Mouse (Mus musculus) lung, embryonic 14.5 days (tissue): Measurements from ENCODE around the gene Tmem240. TPM values are rescaled to one million over a fixed set of nuclear protein-coding genes. Genes with fewer than 3 reads are reported as not detected.

Experiments used
- ATAC-seq: fragments of 200-750 bp; cut with Nextera tagmentation; 2 replicates; pipeline ENCODE4 v1.8.0; 2017; ENCODE audit warnings: mild to moderate bottlenecking, moderate TSS enrichment, moderate library complexity; ENCODE audit not compliant: insufficient read depth
- DNase-seq: peaks from one replicate; pipeline ENCODE4 v3.0.0-alpha.2; 2015
- H3K27ac ChIP-seq: fragments of 300-500 bp; sonication (generic); 2 replicates; pipeline ENCODE4 v1.5.1; 2014; ENCODE audit warnings: low read depth, mild to moderate bottlenecking, moderate library complexity
- H3K27me3 ChIP-seq: fragments of 300-500 bp; sonication (generic); 2 replicates; pipeline ENCODE4 v1.6.1; 2014; ENCODE audit warnings: low read length, control low read depth; ENCODE audit not compliant: insufficient read depth
- H3K36me3 ChIP-seq: fragments of 300-500 bp; sonication (generic); 2 replicates; pipeline ENCODE4 v1.6.1; 2014; ENCODE audit warnings: control low read depth; ENCODE audit not compliant: insufficient read depth
- H3K4me1 ChIP-seq: fragments of 300-500 bp; sonication (generic); 2 replicates; pipeline ENCODE4 v1.6.1; 2014; ENCODE audit warnings: antibody characterized with exemption, control low read depth; ENCODE audit not compliant: insufficient read depth
- H3K4me2 ChIP-seq: fragments of 300-500 bp; sonication (generic); 2 replicates; pipeline ENCODE4 v1.6.1; 2014; ENCODE audit warnings: mild to moderate bottlenecking
- H3K4me3 ChIP-seq: fragments of 300-500 bp; sonication (generic); 2 replicates; pipeline ENCODE4 v1.5.1; 2014; ENCODE audit warnings: low read depth, low read length
- H3K9ac ChIP-seq: fragments of 300-500 bp; sonication (generic); 2 replicates; pipeline ENCODE4 v1.6.1; 2014
- H3K9me3 ChIP-seq: fragments of 300-500 bp; sonication (generic); 2 replicates; pipeline ENCODE4 v1.6.1; 2016; ENCODE audit warnings: low read depth, low read length, control low read depth
- CTCF ChIP-seq: IDR thresholded peaks from 2 replicates; pipeline ENCODE4 v1.5.1; 2016; ENCODE audit warnings: antibody characterized with exemption, low read depth
- WGBS: fragments of 180-500 bp; shearing (Covaris S2); extraction: QIAGEN DNeasy Blood & Tissue Kit; methylation state at CpG from one replicate; pipeline ENCODE4 v1.1.7; 2014; 5-methylcytosine and 5-hydroxymethylcytosine counted together
- polyA plus RNA-seq: library from polyadenylated mRNA; unstranded; fragments of >200 nt; fragmentation: Nextera tagmentation; extraction: Ambion mirVana; gene quantifications from 2 replicates; pipeline ENCODE4 v1.2.1, GENCODE M21; 2014

Tmem240 gene
- polyA plus RNA-seq, 1 experiment from 2014 or later = 0.86 TPM

DNA sequence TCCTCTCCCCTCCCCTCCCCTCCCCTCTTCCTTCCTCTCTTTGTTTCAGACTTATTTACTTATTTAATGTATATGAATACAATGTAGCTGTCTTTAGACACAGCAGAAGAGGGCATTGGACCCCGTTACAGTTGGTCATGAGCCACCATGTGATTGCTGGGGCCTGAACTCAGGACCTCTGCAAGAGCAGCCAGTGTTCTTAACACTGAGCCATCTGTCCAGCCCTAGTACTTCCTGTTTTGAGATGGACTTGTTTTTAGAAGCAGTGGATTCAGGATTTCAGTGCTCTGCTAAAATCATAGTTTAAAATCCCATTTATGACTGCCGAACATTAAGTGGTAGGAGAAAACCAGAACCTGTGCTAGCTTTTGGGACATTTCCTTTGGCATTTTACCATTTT, 26.0 kb upstream of the Tmem240 start:
- Histone ChIP-seq H3K4me2 (0 out of 2 replicates have a peak overlapping the region, but pooled peaks have one; percentile 7), H3K4me1 (peaks cover 5% of the 10 kb centered on the region; the same call in 1 of the 2 replicates), H3K4me3 (no peak overlapping the region), H3K9ac (no peak overlapping the region), H3K9me3 (no peaks in the 10 kb centered on the region), H3K36me3 (no peaks in the 10 kb centered on the region), H3K27me3 (no peaks in the 10 kb centered on the region), H3K27ac (no peak overlapping the region)
- peak; percentile 9 for DNase-seq
- 68% methylated on average over 2 of the region's 2 CpGs for WGBS
- no peak for TF ChIP-seq CTCF
- no peak for ATAC-seq

- no peak for TF ChIP-seq CTCF
- Histone ChIP-seq H3K36me3 (no peaks in the 10 kb centered on the region), H3K9ac (no peak overlapping the region), H3K9me3 (no peaks in the 10 kb centered on the region), H3K27ac (no peak overlapping the region), H3K27me3 (no peaks in the 10 kb centered on the region), H3K4me2 (0 out of 2 replicates have a peak overlapping the region, but pooled peaks have one; percentile 7), H3K4me1 (peaks cover 5% of the 10 kb centered on the region; the same call in 1 of the 2 replicates), H3K4me3 (no peak overlapping the region)
- ATAC-seq (no peak), DNase-seq (no peak)
Measured at GRCm38 (mm10) chr4:155708988-155709387, 25.6 kb upstream of the Tmem240 start.

- Histone ChIP-seq H3K9ac (no peak overlapping the region), H3K9me3 (no peaks in the 10 kb centered on the region), H3K27ac (no peak overlapping the region; the same call in 1 of the 2 replicates), H3K4me2 (0 out of 2 replicates have a peak overlapping the region, but pooled peaks have one; percentile 8), H3K27me3 (no peaks in the 10 kb centered on the region), H3K36me3 (peaks cover 17% of the 10 kb centered on the region), H3K4me1 (peaks cover 5% of the 10 kb centered on the region; the same call in 1 of the 2 replicates), H3K4me3 (no peak overlapping the region)
- ATAC-seq = no peak
- TF ChIP-seq CTCF = no peak
- 61% methylated on average over 6 of the region's 6 CpGs for WGBS
- DNase-seq = peak; percentile 49
Measured at GRCm38 (mm10) chr4:155710521-155711252, 23.9 kb upstream of the Tmem240 start.

DNA sequence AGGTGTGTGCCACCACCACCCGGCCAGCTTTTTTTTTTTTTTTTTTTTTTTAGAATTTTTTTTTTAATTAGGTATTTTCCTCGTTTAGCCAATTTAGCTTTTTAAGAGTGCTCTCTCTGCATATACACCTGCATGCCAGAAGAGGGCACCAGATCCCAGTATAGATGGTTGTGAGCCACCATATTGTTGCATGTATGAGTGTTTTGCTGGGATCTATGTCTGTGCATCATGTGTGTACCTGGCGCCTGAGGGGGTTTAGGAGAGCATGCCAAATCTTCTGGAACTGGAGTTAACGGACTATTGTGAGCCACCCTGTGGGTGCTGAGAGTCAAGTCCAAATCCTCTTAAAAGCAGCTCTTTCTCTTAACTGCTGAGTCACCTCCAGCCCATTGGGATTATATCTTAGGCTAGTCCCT, 12.9 kb upstream of the Tmem240 start:
- H3K9me3 ChIP-seq = no peaks in the 10 kb centered on the region
- H3K4me2 ChIP-seq = no peak overlapping the region
- H3K4me1 ChIP-seq = no peaks in the 10 kb centered on the region
- peak; percentile 64 for TF ChIP-seq CTCF
- WGBS = 59% methylated on average over 4 of the region's 4 CpGs
- no peak overlapping the region for H3K4me3 ChIP-seq
- H3K36me3 ChIP-seq = peaks cover 34% of the 10 kb centered on the region
- DNase-seq (peak; percentile 29), ATAC-seq (no peak)
- no peak overlapping the region for H3K27ac ChIP-seq
- no peak overlapping the region for H3K9ac ChIP-seq
- H3K27me3 ChIP-seq = no peaks in the 10 kb centered on the region

- no peak for TF ChIP-seq CTCF
- ATAC-seq = no peak
Measured at GRCm38 (mm10) chr4:155727993-155728392, 6.6 kb upstream of the Tmem240 start.

GRCm38 (mm10) chr4:155733267-155733666, 1.3 kb upstream of the Tmem240 start:
- Histone ChIP-seq H3K27me3 (no peaks in the 10 kb centered on the region), H3K9ac (no peak overlapping the region), H3K27ac (no peak overlapping the region), H3K4me3 (0 out of 2 replicates have a peak overlapping the region, but pooled peaks have one; percentile 85), H3K36me3 (peaks cover 25% of the 10 kb centered on the region), H3K4me1 (no peaks in the 10 kb centered on the region), H3K4me2 (peak overlapping the region; percentile 95), H3K9me3 (no peaks in the 10 kb centered on the region)
- 81% methylated on average over 10 of the region's 10 CpGs for WGBS
- ATAC-seq (no peak), DNase-seq (no peak)
- TF ChIP-seq CTCF = no peak

More at GRCm38 (mm10) chr4:155727993-155728392, 6.6 kb upstream of the Tmem240 start:
- 66% methylated on average over 2 of the region's 2 CpGs for WGBS
- Histone ChIP-seq H3K9me3 (no peaks in the 10 kb centered on the region), H3K36me3 (peaks cover 38% of the 10 kb centered on the region), H3K27ac (no peak overlapping the region), H3K4me1 (no peaks in the 10 kb centered on the region), H3K4me3 (no peak overlapping the region), H3K27me3 (no peaks in the 10 kb centered on the region), H3K4me2 (no peak overlapping the region), H3K9ac (no peak overlapping the region)
- no peak for DNase-seq

- DNase-seq = peak; percentile 58
- Histone ChIP-seq H3K4me1 (no peaks in the 10 kb centered on the region), H3K9ac (peak overlapping the region; percentile 68), H3K4me3 (peak overlapping the region; percentile 85), H3K4me2 (peak overlapping the region; percentile 95), H3K27me3 (no peaks in the 10 kb centered on the region), H3K36me3 (peaks cover 31% of the 10 kb centered on the region), H3K9me3 (no peaks in the 10 kb centered on the region), H3K27ac (peak overlapping the region; percentile 82)
- no peak for TF ChIP-seq CTCF
- ATAC-seq = peak; percentile 69
- WGBS = under 1% methylated on average over 67 of the region's 79 CpGs
Measured at GRCm38 (mm10) chr4:155734951-155735702, 527 bp downstream of the Tmem240 start.
